Mouse (Mus musculus) layer of hippocampus, adult 8-10 months (tissue): Measurements from ENCODE around the gene Med21. TPM values are rescaled to one million over a fixed set of nuclear protein-coding genes. Genes with fewer than 3 reads are reported as not detected.

ENCODE experiments used
- DNase-seq, 2 experiments: peaks; one replicate each; pipeline ENCODE4 v3.0.0; 2022; ENCODE audit warnings: low spot score in 2 of 2
- total RNA-seq, 4 experiments: library from RNA; stranded (reverse); gene quantifications; 2 replicates each; pipeline ENCODE4 v1.2.4; 2022

Med21 gene
- 10 to 100 TPM; 40.5 to 52.6 (median 45.3) TPM for total RNA-seq

DNA sequence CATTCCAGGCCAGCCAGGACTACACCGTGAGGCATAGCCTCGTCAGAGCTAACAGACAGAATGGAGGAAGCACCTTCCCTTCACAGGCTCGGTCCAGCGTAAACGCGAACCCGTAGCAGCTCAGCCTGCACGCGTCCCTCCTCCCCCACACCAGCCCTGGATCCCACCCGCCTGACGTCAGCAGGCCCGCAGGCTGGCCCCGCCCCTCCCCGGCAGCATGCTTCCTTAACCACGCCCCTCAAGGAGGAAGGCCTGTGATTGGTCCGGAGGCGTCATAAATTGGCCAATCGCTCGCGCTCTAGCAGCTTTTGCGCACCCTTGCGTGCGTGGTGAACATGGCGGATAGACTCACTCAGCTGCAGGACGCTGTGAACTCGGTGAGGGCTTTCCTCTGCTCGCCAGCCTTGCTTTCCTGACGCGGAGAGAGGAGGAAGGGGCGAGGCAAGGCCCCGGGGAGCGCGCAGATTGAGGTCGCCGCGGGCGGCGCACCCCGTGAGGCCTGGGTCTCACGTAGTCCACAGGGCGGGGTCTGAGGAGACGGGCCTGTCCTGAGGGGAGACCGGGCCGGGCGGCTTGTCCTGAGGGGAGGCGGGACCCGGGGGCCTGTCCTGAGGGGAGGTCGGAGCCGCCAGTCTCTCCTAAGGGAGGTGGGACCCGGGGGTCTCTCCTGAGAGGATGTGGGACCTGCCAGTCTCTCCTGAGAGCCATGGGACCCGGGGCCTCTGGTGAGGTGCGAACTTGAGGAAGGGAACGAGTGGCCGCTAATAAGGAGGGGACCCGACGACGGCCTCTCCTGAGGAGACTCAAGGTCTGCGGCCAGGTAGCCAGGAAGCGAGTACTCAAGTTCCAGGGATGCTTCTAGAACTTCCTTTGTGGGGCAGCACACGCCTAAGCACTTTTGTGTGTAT lies at the start of gene Med21, which contains the start of gene Tm7sf3:
Gene Med21, plus strand, starts transcription at position 272 of the 908 bp plus-strand sequence.
Gene Tm7sf3, minus strand, starts transcription at position 549 of the 908 bp plus-strand sequence.
- DNase-seq, result peak; percentile 97

DNA sequence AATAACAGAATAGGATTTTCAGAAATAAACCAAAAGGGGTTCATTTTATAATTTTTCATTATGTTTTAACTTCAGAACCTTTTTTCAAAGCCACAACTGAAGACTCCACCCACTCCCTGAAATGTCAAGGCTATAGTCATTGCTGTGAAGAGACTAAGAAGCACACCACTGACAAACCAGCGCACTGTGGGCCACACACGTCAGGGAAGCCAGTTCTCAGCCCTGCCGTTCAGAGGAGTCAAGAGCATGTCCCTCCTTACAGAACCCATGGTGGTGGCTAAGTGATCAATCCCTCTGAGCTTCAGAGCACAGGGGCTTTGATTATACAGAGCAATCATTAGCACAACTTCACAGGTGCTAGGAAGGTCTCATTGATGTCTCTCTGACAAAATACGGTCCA lies 39.7 kb upstream of the Med21 start:
- no peak for DNase-seq

DNA sequence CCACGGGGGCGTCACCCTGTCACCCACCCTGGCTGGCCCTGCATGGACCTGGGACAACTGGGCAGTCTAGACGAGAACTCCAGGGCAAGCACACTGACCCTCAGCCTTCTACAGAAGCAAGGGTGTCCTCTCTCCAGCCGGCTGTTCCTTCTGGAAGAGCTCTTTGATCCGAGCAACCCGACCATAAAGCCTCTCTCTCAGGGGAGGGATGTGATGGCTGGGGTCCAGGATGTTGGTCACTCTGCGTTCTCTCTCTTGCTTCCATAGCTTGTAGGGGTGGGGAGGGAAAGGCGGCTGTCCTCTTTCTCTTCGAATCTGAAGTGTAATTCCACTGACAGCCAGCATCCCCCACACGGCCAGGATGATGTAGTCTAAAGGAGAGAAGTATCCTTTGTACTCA lies 38.7 kb upstream of the Med21 start:
- no peak for DNase-seq

DNA sequence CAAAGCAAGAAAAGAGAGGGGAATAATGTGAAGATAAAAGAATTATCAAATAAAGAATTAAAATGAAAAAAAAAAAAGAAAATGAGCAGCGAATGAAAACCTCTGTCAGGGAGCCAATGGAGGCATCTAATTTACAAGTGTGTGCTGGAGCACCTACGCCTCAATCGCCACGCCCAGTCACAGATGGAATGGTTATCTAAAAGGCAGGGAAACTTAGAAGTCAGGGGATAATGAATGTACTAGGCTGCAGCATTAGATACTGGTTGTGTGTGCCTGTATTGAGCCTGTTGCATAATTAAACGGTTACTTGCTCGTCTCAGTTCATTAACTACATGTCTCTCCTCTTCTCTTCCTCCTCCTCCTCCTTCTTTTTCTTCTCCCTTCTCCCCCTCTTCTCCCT lies 31.0 kb upstream of the Med21 start:
- no peak for DNase-seq

DNA sequence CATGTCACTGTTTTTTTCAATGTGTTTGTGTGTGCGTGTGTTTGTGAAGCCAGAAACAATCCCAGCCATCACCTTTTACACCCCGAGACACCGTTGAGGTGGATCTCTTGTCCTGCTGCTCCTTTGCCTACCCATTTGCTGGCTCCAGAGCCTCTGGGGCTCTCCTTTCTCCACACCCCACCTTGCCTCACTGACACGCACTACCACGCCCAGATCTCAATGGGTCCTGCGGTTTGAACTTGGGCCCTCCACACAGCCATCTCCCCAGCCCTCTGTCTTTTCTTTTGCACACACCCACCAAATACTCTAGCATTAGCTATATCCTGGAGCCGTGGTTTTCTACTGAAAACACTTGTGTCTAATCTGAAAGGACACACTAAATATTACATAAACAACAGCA lies 30.4 kb upstream of the Med21 start:
- no peak for DNase-seq

DNA sequence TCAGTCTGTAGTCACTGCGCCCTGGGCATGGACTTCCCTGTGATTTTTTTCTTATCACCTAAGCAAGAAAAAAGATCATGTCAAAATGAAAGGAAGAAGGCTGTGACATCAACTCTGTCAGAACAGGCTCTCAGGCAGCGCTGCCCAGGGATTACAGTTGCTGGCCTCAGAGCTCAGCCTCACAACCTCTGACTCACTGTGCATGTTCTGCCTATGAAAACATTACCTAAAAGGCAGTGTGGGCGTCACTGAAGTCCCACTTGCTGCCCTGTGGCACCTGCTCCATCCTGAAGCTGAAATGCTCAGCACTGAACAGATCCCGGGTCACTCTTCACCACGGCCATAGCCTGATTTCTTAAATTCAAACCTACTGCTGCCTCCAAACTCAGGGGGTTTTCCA lies 29.6 kb upstream of the Med21 start:
- no peak for DNase-seq

DNA sequence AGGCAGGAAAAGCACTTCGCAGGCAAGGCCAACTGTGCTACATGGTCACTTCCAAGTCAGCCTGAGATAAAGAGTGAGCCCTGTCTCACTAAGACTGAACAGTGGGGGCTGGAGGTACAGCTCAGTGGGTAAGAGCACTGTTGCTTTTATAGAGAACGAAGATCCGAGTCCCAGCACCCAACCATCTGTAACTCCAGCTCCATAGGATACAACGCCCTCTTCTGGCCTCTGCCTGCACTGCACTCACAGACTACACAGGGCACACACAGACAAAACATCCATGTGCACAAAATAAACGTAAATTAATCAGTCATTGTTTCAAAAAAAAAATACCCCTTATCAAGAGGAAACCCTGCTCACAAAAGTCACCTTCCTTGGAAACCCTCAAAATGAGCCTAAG lies 28.4 kb upstream of the Med21 start:
- DNase-seq, result no peak

DNA sequence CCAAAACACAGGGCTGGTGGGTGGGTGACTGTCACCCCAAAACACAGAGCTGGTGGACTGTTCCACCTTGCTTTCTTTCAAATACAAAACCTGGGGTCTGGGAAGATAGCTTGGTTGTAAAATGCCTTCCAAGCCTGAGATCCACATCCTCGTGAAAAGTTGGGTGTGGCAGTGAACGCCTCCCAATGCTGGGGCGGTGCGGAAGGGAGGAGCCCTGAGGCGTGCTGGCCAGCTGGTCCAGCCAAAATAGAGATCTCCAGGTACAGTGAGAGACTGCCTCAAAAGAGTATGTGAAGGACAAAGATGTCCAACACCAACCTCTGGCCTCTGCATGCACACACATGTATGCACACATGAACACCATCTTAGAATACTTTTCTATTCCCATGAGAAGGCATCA lies 27.8 kb upstream of the Med21 start:
- no peak for DNase-seq

DNA sequence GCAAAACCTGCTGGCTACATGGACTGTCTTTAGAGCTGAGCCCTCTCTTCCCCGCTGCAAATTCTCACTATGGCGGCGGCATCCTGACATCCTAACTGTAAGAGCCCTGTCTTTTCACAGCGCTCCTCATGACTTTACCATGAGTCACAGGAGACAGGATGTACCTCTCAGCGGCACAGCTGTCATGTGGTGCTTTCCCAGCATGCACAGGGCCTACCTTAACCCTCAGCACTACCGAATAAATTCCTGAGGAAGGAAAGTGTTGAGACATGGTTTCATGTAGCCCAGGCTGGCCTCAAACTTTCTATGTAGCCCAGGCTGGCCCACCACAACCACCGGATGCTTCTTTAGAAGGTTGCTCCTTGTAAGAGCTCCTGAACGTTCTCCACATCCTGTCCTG lies 26.5 kb upstream of the Med21 start:
- DNase-seq, result no peak

DNA sequence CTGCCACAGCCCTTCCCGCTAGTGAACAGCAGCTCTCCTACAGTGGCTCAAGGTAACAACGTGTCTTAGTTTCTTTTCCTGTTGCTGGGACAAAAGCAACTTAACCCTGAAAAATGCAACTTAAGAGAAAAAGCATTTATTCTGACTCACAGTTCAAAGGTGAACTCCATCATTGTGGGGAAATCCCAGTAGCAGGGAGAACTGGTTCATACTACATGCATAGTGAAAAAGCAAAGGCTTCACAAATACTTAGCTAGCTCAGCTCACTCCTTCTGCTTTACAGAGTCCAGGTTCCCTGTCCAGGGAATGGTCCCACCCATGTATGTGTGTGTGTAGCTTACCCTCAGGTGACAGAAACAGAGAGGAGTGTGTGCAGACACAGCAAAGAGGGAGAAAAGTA lies 25.7 kb upstream of the Med21 start:
- DNase-seq, result no peak

DNA sequence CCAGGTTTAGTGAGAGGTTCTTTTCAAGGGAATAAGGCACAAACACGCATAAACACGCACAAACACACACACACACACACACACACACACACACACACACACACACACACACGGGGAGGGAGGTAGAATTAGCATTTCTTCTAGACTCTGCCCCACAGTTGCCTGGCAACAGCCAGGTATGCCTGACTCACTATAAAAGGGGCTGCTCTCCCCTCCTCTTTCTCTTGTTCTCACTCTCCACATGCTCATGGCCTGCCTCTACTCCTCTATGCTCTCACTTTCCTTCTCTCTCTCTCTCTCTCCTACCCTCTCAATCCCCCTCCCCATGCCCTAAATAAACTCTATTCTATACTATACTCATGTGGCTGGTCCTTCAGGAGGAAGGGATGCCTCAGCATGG lies 14.2 kb upstream of the Med21 start:
- DNase-seq, result no peak

DNA sequence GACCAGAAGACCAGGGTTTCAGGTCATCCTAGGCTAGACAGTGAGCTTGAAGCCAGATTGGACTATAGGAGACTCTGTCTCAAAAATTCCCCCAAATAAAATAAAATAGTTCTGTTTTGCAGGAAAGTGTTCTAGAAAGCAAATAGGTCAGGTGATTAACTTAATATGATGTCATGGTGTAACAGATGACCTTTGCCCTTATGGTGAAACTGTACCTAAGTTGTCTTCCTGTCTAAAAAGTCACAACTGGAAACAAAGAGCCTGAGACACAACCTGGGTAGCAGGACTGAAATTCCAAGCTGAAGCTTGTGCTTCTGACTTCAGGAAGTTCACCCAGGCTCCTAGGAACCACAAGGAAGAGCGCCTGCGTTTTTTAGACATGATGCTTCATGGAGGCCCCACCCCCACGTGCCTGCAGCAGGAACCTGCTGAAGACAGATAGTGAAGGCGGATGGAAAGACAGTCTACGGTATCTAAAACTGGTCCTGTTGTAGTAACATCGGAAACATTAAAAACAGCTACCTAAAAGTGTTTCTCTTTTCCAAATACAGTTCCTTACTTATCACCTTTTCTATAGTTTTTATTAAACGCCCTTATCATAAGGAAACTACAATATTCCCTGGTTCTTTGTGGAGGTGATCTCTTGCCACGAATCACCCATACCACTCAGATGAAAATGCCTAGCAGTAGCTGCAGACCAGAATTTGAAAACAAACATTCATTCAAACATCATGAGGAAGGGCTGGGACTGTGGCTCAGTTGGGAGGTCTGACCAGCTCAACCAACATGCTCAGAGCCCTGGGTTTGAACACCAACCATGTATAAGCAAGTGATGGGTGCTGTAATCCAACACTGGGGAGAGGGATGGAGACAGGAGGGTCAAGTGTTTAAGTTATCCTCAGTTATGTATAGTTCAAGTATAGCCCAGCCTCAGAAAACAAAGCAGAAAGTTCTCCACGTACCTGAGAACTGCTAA lies 12.3 kb upstream of the Med21 start:
- no peak for DNase-seq

DNA sequence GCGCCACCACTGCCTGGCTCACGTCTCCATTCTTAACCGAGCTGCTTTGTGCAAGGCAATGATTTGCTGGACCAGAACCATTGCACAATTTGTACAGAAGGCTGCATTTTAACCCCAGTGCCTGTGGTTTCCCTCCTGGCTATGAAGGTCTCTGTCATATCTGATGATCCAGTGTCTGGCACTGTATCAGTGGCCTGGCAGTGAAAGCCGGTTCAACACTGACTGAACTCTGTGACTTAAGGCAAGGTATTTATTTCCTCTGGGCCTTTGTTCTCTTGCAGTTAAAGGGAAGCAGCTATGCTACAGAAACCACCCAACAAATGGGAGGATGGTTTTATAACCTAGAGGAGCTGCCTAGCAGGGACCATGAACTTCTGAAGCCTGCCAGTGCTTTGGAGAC lies 11.4 kb upstream of the Med21 start:
- no peak for DNase-seq

DNA sequence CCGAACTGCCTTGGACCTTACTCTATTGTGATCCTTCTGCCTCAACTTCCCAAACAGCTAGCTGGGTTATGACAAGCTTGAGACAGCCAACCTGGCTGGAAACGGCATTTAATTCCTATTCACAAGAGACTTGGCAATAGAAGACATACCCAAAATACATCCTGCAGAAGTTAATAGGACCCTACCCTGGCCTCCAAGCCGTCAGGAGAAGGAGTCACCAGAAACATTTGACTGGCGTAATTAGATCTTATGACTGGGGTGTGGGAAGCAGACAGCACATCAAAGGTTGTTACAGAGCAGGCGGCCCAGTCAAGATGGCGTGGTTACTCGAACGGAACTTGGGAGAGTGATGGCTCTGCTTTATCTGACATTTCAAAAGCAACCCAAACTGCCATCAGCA lies 10.5 kb upstream of the Med21 start:
- no peak for DNase-seq

DNA sequence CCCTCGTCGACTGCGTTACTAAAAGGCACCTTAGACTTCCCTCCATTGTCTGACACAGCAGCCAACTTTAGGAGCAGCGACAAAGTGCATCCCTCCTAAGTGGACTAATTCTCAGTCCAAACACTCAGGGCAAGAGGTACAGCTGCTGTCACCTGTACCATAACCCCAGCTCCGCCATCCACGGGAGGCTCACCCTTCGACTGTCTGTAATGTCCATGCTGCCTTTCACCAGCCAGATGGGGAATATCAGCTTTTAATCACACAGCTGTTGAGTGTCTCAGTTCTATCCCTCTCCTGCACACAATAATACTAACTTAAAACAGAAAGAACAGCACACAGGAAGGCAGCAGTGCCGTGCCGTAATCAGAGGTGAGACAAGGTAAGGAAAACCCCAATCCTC lies 9.9 kb upstream of the Med21 start:
- DNase-seq, result no peak

DNA sequence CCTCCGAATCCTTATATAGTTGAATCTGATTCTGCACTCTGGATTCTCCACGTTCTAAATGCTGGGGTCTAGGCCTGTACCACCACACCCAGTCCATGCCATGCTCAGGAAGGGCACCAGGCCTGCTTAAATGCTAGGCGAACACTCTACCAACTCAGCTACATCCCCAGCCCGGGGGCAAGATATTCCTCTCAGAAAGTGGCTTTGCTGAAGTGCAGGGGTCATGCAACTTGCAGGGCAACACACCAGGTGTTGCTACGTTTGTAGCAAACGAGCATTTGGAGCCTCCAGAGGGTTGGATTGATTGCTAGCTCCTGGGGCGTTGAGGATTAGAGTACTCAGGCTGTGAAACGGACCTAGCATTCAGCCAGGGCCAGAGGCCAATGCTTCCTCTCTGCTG lies 9.2 kb upstream of the Med21 start:
- DNase-seq, result no peak

DNA sequence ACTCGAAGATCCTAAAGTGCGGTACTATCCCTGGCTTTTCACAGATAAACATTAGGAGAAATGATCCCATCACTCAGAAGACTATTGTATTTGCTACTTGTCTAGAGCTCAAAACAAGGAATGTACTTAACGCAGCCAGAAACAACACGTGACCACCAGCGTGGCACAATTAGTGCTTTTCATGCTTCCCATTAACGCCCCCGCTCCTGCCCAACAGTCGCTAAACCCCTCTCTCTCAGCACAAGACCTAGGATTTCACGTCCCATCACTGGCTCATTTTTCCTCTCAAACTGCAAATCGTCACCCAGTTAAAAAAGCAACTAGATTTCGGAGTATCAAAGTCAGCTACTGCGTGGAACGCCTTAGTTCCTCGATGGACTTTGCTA lies 8.7 kb upstream of the Med21 start:
- DNase-seq, result peak; percentile 57 to 65

DNA sequence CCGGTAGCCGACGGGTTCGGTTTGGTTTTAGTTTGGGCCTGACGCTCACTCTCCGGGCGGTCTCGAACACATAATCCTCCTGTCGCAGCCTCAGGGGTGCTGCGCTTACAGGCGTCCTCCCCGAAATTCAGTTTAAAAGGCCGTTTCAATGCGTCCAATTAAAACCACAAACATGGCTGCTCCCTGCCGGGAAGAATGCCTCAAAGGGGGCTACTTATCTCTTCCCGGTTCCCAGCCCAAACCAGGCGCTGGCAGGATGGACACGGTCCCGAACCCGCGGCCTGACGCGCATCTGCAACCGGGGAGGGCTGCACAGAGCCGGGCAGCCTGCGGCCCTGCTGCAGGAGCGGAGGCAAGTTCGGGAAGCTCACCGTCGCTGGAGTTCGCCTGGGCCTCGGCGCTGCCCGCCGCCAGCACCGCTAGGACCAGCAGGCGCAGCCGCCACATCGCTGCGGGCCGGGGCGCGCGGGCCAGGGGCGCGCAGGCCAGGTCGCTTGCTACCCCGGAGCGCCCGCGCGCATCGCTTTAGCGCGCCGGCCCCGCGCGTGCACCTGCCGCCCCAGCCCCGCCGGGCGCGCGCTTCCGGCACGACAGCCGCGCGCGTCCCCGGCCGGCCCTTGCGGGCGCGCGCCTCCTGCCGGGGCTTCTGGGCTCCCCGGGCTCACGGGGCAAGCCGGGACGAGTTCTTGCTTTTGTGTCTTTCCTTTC lies 8.2 kb upstream of the Med21 start:
- DNase-seq, result peak; percentile 33 to 51

DNA sequence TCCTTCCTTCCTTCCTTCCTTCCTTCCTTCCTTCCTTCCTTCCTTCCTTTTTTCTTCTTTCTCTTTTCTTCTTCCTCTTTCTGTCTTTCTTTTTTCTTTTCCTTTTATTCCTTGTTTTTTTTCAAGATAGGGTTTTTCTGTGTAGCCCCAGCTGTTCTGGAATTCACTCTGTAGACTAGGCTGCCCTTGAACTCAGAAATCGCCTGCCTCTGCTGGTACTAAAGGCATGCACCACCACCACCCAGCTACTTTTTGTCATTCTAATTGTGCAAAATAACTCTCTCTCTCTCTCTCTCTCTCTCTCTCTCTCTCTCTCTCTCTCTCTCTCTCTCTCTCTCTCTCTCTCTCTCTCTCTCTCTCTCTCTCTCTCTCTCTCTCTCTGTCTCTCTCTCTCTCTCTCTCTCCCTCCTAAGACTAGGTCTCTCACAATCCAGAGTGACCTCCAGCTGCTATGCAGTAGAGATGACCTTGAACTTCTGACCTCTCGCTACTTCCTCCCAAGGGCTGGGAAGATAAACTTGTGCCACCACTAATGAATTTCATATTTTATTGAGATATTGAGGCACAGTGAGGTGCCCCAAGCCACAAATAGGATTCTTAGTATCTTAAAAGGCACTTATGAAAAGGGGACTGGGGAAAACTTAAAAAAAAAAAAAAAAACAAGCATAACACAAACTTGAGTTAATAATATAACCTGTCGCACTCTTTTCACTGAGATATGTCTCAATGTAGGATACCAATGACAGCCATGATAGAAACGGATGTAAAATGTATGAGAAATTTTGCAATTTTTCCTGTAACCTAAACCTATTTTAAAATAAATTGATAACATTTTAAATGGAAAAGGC lies 7.4 kb upstream of the Med21 start:
- DNase-seq, result no peak

DNA sequence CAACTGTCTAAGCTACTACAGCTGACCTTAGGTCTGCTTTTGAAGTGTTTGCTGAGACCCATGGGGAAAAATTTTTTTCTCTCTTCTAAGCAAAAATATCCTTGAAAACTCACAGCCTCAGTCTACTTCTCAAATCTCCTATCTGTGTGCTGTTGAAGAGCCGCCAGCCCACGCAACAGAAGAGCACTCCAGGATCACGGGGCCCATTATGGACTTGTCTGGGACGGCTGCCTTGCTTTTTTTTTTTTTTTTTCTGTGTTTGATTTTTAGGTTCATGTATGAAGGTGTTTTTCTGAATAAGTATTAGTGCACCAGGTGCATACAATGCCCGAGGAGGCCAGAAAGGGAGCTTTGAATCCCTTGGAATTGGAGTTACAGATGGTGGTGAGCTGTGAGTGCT lies 5.9 kb upstream of the Med21 start:
- DNase-seq, result no peak
